Mouse (Mus musculus) cerebellum, adult (tissue): ENCODE measurements around the gene Arhgap28.

ENCODE experiments used
- ATAC-seq: cut with Nextera tagmentation; 2 replicates; pipeline ENCODE4 v1.9.2; 2017; ENCODE audit warnings: mild to moderate bottlenecking, moderate library complexity, mixed read lengths; ENCODE audit not compliant: insufficient number of reproducible peaks, low FRiP score, low TSS enrichment

The Arhgap28 gene

GRCm38 (mm10) chr17:67813666-67814065 lies 190.3 kb downstream of the Arhgap28 start:
- no peak for ATAC-seq

- ATAC-seq = no peak
Measured at GRCm38 (mm10) chr17:67809171-67809570, 194.7 kb downstream of the Arhgap28 start.
